Mouse (Mus musculus) midbrain, embryonic 12.5 days (tissue): ENCODE data around the gene Pus10. TPM values are rescaled to one million over a fixed set of nuclear protein-coding genes. Genes with fewer than 3 reads are reported as not detected.
"Not testable (repeated sequence)": the region's sequence is repeated elsewhere in the genome, so short reads cannot be mapped to it uniquely, and the experiment has no call there.

ENCODE experiments used
- ATAC-seq: fragments of 200-750 bp; cut with Nextera tagmentation; 2 replicates; pipeline ENCODE4 v1.8.0; 2017; ENCODE audit warnings: low read depth, moderate TSS enrichment, moderate library complexity; ENCODE audit not compliant: low FRiP score
- H3K27ac ChIP-seq: fragments of 300-500 bp; sonication (generic); replicated peaks from 2 replicates; pipeline ENCODE4 v1.5.1; 2016; ENCODE audit warnings: mild to moderate bottlenecking
- H3K27me3 ChIP-seq: fragments of 300-500 bp; sonication (generic); 2 replicates; pipeline ENCODE4 v1.6.1; 2016; ENCODE audit warnings: mild to moderate bottlenecking
- H3K36me3 ChIP-seq: fragments of 300-500 bp; sonication (generic); 2 replicates; pipeline ENCODE4 v1.6.1; 2016
- H3K4me1 ChIP-seq: fragments of 300-500 bp; sonication (generic); 2 replicates; pipeline ENCODE4 v1.6.1; 2016
- H3K4me2 ChIP-seq: fragments of 300-500 bp; sonication (generic); replicated peaks from 2 replicates; pipeline ENCODE4 v1.6.1; 2016; ENCODE audit warnings: mild to moderate bottlenecking, moderate library complexity
- H3K4me3 ChIP-seq: fragments of 300-500 bp; sonication (generic); 2 replicates; pipeline ENCODE4 v1.5.1; 2016; ENCODE audit warnings: mild to moderate bottlenecking
- H3K9ac ChIP-seq: fragments of 300-500 bp; sonication (generic); replicated peaks from 2 replicates; pipeline ENCODE4 v1.6.1; 2016; ENCODE audit warnings: mild to moderate bottlenecking, moderate library complexity
- H3K9me3 ChIP-seq: fragments of 300-500 bp; sonication (generic); 2 replicates; pipeline ENCODE4 v1.6.1; 2016; ENCODE audit warnings: mild to moderate bottlenecking
- WGBS: fragments of 180-500 bp; shearing (Covaris S2); methylation state at CpG from one replicate; pipeline ENCODE4 v1.1.7; 2016; 5-methylcytosine and 5-hydroxymethylcytosine counted together
- polyA plus RNA-seq: library from polyadenylated mRNA; unstranded; fragments of >200 nt; fragmentation: Nextera tagmentation; extraction: Ambion mirVana; gene quantifications from 2 replicates; pipeline ENCODE4 v1.2.1, GENCODE M21; 2016

Gene Pus10
- polyA plus RNA-seq, 1 experiment from 2014 or later: 18.7 TPM

DNA sequence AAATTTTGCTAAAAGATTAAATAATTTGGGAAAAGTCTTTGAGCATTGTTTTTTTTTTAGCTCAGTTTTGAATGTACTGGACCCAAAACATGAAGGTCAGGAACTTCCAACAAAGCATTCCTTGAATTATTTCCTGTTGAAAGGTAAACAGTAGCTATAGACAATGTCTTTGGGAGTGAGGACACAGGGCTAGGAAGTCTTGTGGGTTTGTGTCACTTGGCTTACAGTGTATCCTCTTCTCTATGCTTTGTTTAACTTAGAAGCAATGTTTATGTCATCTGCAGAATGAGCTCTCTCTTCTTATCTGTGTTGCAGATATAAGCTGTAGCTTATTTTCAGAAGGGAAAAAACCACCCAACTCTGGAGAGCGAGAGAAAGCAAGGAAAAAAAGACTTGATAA, 67.4 kb downstream of the Pus10 start:
- 83% methylated on average over 1 of the region's 1 CpGs for WGBS
- ATAC-seq: no peak
- no peak overlapping the region for H3K9ac ChIP-seq
- no peaks in the 10 kb centered on the region for H3K9me3 ChIP-seq
- H3K36me3 ChIP-seq: peaks cover 25% of the 10 kb centered on the region
- H3K27me3 ChIP-seq: no peaks in the 10 kb centered on the region
- no peaks in the 10 kb centered on the region for H3K4me1 ChIP-seq
- H3K27ac ChIP-seq: no peak overlapping the region
- no peak overlapping the region for H3K4me2 ChIP-seq
- no peak overlapping the region for H3K4me3 ChIP-seq

DNA sequence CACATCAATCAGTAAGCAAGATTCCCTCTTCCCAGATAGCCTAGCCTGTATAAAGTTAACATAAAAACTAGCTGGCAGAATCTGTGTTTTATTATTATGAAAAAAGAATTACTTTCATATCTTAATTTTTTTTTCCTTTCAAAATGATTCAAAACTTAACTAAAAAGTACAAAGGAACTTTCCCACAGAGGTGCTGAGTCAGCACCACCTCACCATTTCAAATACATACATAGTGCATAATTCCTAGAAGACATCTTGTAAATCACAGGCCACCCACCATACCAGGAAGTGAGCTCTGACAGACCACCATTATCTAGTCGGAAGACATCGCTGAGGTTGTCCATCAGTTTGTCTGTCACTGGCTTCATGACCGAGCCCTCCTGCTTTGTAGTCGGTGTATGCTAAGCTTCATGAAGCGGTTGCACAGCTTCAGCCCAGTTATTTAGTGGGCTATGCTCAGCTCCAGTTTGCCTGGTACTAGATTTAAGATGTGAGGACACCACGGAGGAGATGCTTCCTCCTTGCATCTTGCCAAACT, 69.3 kb downstream of the Pus10 start:
- no peaks in the 10 kb centered on the region for H3K27me3 ChIP-seq
- ATAC-seq: no peak
- H3K27ac ChIP-seq: no peak overlapping the region
- H3K4me1 ChIP-seq: no peaks in the 10 kb centered on the region
- no peak overlapping the region for H3K4me3 ChIP-seq
- H3K9me3 ChIP-seq: no peaks in the 10 kb centered on the region
- H3K4me2 ChIP-seq: no peak overlapping the region
- H3K9ac ChIP-seq: no peak overlapping the region
- 93% methylated on average over 6 of the region's 6 CpGs for WGBS
- H3K36me3 ChIP-seq: peaks cover 13% of the 10 kb centered on the region

DNA sequence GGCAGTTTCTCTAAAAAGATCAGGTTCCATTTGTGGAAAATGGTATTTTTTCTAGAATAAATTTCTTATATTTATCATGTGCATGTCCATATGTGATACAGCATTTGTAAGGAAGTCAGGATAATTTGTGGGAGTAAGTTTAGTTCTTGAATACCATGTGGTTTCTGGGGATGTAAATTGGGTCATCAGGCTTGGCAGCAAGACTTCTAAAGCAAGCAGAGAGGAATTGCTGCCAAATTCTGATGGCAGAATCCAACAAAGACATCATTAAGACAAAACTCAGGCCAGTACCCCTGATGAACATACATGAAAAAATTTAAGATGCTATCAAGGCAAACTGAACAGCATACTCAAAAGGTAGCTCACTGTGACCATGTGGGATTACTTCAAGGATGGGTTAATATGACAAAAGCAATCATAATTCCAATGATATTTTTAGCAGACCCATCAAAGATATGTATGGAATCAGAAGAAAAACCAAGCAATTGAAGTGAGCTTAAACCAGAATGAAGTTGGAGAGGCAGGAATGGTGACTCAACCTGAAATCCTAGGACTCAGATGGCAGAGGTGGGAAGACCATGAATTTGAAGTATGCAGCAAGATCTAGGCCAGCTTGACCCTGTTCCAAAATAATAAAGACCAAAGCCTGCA, 70.5 kb downstream of the Pus10 start:
- H3K27ac ChIP-seq: no peak overlapping the region
- no peak overlapping the region for H3K9ac ChIP-seq
- no peak for ATAC-seq
- no peak overlapping the region for H3K4me3 ChIP-seq
- H3K4me1 ChIP-seq: no peaks in the 10 kb centered on the region
- H3K27me3 ChIP-seq: no peaks in the 10 kb centered on the region
- peaks cover 9% of the 10 kb centered on the region for H3K36me3 ChIP-seq
- H3K9me3 ChIP-seq: no peaks in the 10 kb centered on the region
- H3K4me2 ChIP-seq: no peak overlapping the region

GRCm38 (mm10) chr11:23740895-23741294, 75.4 kb downstream of the Pus10 start:
- ATAC-seq: no peak
- WGBS: 80% methylated on average over 4 of the region's 4 CpGs

GRCm38 (mm10) chr11:23741386-23741785, 75.9 kb downstream of the Pus10 start:
- H3K27ac ChIP-seq: no peak overlapping the region
- no peaks in the 10 kb centered on the region for H3K27me3 ChIP-seq
- ATAC-seq: no peak
- no peak overlapping the region for H3K4me3 ChIP-seq
- H3K36me3 ChIP-seq: no peaks in the 10 kb centered on the region
- no peaks in the 10 kb centered on the region for H3K4me1 ChIP-seq
- no peaks in the 10 kb centered on the region for H3K9me3 ChIP-seq
- 92% methylated on average over 7 of the region's 7 CpGs for WGBS
- H3K9ac ChIP-seq: no peak overlapping the region
- H3K4me2 ChIP-seq: no peak overlapping the region

More at GRCm38 (mm10) chr11:23740895-23741294, 75.4 kb downstream of the Pus10 start:
- no peaks in the 10 kb centered on the region for H3K9me3 ChIP-seq
- no peak overlapping the region for H3K4me3 ChIP-seq
- H3K4me2 ChIP-seq: no peak overlapping the region
- H3K27ac ChIP-seq: no peak overlapping the region
- no peaks in the 10 kb centered on the region for H3K4me1 ChIP-seq
- no peaks in the 10 kb centered on the region for H3K36me3 ChIP-seq
- H3K9ac ChIP-seq: no peak overlapping the region
- H3K27me3 ChIP-seq: no peaks in the 10 kb centered on the region

DNA sequence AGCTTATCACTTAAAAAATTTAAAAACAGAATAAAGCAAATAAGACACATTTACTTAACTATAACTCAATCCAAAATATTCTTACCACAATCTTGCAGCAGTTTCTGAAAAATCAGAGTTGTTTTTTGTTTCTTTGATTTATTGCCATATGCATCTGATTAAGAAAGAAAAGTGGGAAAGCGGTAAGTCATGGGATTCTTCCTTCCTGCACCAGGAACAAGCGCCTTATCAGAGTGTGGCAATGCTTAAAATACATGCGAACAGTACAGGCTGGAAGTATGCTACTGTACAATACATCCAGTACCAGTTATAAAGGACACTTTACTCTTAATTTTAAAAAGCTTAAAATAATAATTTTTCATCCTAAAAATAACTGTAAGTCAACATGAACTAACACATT, 78.9 kb downstream of the Pus10 start:
- no peaks in the 10 kb centered on the region for H3K27me3 ChIP-seq
- no peaks in the 10 kb centered on the region for H3K4me1 ChIP-seq
- H3K36me3 ChIP-seq: no peaks in the 10 kb centered on the region
- 94% methylated on average over 3 of the region's 3 CpGs for WGBS
- ATAC-seq: no peak
- H3K9me3 ChIP-seq: no peaks in the 10 kb centered on the region
- H3K4me2 ChIP-seq: no peak overlapping the region
- H3K4me3 ChIP-seq: no peak overlapping the region
- no peak overlapping the region for H3K27ac ChIP-seq
- H3K9ac ChIP-seq: no peak overlapping the region

GRCm38 (mm10) chr11:23746102-23746501, 80.6 kb downstream of the Pus10 start:
- no peak overlapping the region for H3K9ac ChIP-seq
- no peaks in the 10 kb centered on the region for H3K4me1 ChIP-seq
- H3K9me3 ChIP-seq: no peaks in the 10 kb centered on the region
- no peak overlapping the region for H3K27ac ChIP-seq
- ATAC-seq: no peak
- WGBS: 84% methylated on average over 4 of the region's 4 CpGs
- no peak overlapping the region for H3K4me3 ChIP-seq
- H3K36me3 ChIP-seq: no peaks in the 10 kb centered on the region
- H3K4me2 ChIP-seq: no peak overlapping the region
- no peaks in the 10 kb centered on the region for H3K27me3 ChIP-seq

GRCm38 (mm10) chr11:23753136-23753710, 87.7 kb downstream of the Pus10 start:
- H3K9me3 ChIP-seq: no peaks in the 10 kb centered on the region
- WGBS: 83% methylated on average over 1 of the region's 1 CpGs

DNA sequence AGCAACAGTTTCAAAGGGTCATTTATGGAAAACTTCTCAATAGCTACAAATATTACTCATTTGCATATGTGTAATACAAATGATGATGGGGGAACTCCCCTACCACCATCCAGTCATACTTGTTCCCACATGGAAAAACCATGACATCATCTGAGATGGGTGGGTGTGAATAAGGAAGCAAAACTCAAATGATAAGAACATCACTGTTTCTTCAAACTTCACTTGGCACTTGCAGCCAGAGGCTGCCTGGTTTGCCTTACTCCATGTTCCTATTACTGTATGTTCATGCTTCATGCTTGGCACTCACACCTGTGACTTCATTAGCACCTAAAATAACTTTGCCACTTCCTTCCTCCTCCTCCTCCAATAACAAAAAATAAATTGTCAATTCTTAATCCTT, 88.9 kb downstream of the Pus10 start:
- Histone ChIP-seq H3K4me1 (no peaks in the 10 kb centered on the region), H3K9me3 (no peaks in the 10 kb centered on the region), H3K27me3 (no peaks in the 10 kb centered on the region), H3K4me2 (no peak overlapping the region), H3K36me3 (no peaks in the 10 kb centered on the region), H3K9ac (no peak overlapping the region), H3K27ac (no peak overlapping the region), H3K4me3 (no peak overlapping the region)
- ATAC-seq: no peak

More at GRCm38 (mm10) chr11:23753136-23753710, 87.7 kb downstream of the Pus10 start:
- H3K36me3 ChIP-seq: no peaks in the 10 kb centered on the region
- no peak overlapping the region for H3K4me3 ChIP-seq
- H3K4me1 ChIP-seq: no peaks in the 10 kb centered on the region
- no peak overlapping the region for H3K4me2 ChIP-seq
- no peak for ATAC-seq
- H3K9ac ChIP-seq: no peak overlapping the region
- H3K27ac ChIP-seq: no peak overlapping the region
- no peaks in the 10 kb centered on the region for H3K27me3 ChIP-seq

GRCm38 (mm10) chr11:23758218-23758617, 92.7 kb downstream of the Pus10 start:
- Histone ChIP-seq H3K9ac (no peak overlapping the region), H3K36me3 (no peaks in the 10 kb centered on the region), H3K9me3 (no peaks in the 10 kb centered on the region), H3K4me1 (no peaks in the 10 kb centered on the region), H3K27me3 (no peaks in the 10 kb centered on the region), H3K27ac (no peak overlapping the region), H3K4me3 (no peak overlapping the region), H3K4me2 (no peak overlapping the region)
- WGBS: 89% methylated on average over 2 of the region's 2 CpGs
- no peak for ATAC-seq

GRCm38 (mm10) chr11:23762635-23763034, 97.2 kb downstream of the Pus10 start:
- Histone ChIP-seq H3K4me2 (no peak overlapping the region), H3K9ac (no peak overlapping the region), H3K27me3 (no peaks in the 10 kb centered on the region), H3K36me3 (no peaks in the 10 kb centered on the region), H3K9me3 (no peaks in the 10 kb centered on the region), H3K4me1 (no peaks in the 10 kb centered on the region), H3K4me3 (no peak overlapping the region), H3K27ac (no peak overlapping the region)
- no peak for ATAC-seq
- WGBS: 98% methylated on average over 2 of the region's 2 CpGs

GRCm38 (mm10) chr11:23767369-23767768, 101.9 kb downstream of the Pus10 start:
- ATAC-seq, H3K9me3 ChIP-seq, H3K4me1 ChIP-seq, H3K27ac ChIP-seq, H3K9ac ChIP-seq, H3K36me3 ChIP-seq, H3K4me3 ChIP-seq, H3K27me3 ChIP-seq, H3K4me2 ChIP-seq: not testable (repeated sequence)
- 84% methylated on average over 5 of the region's 5 CpGs for WGBS

DNA sequence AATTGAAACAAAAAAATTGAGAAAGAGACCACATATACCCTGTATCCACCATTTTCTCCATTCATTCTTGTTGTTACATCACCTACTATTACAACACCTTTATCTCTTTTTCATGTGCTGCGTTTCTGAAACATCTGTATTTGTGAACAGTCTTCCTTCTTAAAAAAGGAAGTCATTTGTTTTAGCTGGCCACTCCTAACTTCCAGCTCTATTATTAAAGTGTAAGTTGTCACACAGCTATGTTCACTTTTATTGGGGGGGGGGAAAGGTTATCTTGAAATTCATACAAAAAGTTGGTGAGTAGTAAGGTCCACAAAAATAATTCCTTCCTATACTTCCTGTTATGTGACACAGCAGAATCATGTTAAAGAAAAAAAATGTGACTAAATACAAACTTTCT, 102.5 kb downstream of the Pus10 start:
- Histone ChIP-seq H3K4me2 (no peak overlapping the region), H3K9me3 (no peaks in the 10 kb centered on the region), H3K27me3 (peaks cover 5% of the 10 kb centered on the region), H3K27ac (no peak overlapping the region), H3K9ac (no peak overlapping the region), H3K4me1 (peaks cover 6% of the 10 kb centered on the region), H3K4me3 (no peak overlapping the region), H3K36me3 (no peaks in the 10 kb centered on the region)
- ATAC-seq: no peak
- 89% methylated on average over 1 of the region's 1 CpGs for WGBS
